Mouse (Mus musculus): ENCODE results near the gene Gk5.
"Not testable (repeated sequence)": the region's sequence is repeated elsewhere in the genome, so short reads cannot be mapped to it uniquely, and the experiment has no call there.

Gene Gk5

DNA sequence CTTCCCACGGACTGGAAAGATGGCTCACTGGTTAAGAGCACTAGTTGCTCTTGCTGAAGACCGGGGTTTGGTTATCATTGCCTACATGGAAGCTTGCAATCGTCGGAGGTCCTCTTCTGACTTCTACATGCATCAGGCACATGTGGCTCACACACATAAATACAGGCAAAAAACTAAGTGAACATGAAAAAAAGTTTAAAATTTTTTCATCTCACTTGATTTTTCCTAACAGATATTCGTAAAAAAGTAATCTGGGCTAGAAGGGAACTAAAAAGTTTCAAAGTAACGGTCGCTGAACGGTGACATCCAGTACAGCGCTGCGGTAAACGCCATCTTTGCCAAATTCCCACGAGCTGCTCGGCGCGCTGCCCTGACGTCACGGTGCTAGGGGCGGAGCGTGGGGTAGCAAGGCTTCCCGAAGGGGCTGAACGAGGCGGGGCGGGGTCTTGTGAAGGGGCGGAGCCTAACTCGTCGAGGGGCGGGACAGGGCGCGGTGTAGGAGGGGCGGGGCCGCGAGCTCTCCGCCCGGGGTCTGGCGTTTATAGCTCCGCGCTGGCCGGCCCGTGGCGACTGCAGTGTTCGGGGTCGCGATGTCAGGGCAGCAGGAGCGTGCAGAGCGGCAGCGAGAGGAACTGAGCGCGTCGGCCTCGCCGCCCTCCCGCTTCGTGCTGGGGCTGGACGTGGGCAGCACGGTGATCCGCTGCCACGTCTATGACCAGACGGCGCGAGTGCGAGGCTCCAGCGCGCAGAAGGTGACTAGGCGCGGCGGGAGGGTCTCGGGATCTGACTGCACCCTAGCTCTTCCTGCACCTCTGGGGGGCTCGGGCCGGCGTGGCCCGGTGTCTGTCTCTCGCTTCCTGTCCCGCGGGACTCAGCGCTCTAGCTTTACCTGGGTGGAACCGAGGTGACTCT is at the start of gene Gk5:
Gene Gk5 (plus strand): TSS at position 502 of the 912 bp plus-strand sequence.
- DNase-seq (ENCODE audit: low read depth, low spot score), result peak; percentile 91

DNA sequence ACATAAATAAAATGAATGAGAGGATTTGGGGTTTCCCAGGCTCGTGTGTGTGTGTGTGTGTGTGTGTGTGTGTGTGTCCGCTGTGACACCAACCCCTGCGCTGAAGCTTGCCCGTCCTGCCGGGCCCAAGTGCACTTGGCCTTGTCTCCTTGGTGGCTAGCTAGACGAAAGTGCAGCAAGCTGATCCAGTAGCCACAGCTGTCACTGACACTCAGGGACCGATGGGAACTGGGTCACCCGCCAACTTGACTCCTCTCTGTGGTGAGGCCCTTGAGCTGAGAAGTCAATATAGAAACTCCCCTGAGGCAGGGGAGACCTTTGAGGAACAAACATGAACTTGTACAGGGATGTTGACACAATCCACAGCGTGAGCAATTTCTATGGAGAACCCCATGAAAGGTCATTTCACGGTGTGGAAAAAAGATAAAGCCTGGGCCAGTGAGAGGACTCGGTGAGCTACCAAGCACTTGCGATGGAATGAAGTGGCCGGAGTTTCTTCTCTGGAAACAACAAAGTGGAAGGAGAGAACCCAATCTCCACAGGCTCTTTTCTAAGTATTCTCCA is 40.3 kb upstream of the Gk5 start:
- DNase-seq (ENCODE audit: low read depth, low spot score), result no peak

DNA sequence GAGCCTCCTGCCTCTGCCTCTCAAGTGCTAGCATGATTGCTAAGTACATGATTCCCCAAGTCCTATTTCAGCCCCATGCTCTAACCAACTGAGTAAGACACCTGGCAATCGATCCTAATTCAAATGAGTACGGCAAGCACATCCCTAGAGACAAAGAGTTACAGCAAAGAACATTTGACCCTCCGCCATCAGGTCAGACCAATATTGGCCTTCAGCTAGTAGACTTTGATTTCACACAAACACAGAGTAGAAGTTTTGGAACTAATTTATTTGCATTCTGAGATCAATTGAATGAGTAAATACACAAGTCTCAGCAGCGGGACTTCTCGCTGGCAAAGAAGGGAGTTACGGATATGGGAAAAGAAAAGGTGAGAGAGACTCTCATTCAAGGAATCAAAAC is 33.9 kb upstream of the Gk5 start:
- no peak for DNase-seq (ENCODE audit: low read depth, low spot score)

DNA sequence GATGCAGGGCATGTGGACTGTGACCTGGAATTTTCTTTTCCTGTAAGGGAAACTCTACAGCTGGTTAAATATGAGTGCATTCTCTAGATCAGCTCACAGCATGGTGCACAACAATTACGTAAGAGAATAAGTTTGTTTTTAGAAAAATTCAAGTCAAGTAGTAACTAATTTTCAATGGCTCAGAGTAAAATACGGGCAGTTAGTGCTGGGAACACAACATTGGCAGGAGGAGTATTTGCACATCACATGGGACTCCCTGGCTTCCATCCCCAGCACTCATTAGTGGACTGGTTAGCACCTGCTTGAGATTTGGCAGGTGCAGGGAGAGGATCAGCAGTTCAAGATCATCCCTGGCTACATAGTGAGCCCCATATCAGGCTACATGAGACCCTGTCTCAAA is 31.5 kb upstream of the Gk5 start:
- DNase-seq (ENCODE audit: low read depth, low spot score), result no peak

DNA sequence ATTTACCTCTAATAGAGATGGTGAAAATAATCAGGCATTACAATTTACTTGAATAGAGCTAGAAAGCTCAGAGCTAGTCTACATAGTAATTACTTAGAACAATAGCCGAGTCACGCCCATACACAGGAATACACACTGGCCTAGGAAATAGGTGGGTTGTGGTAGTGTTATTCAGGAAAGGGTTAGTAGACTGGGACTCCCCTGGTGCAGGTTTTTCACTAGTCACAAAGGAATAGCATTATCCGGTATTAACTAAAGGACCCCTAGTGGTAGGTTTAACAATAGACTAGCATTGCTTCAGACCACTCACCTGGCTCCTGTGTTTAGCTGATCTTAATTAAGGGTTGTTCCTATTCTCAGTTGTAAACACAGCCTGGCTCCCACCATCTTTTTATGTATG is 30.7 kb upstream of the Gk5 start:
- DNase-seq (ENCODE audit: low read depth, low spot score), result not testable (repeated sequence)

DNA sequence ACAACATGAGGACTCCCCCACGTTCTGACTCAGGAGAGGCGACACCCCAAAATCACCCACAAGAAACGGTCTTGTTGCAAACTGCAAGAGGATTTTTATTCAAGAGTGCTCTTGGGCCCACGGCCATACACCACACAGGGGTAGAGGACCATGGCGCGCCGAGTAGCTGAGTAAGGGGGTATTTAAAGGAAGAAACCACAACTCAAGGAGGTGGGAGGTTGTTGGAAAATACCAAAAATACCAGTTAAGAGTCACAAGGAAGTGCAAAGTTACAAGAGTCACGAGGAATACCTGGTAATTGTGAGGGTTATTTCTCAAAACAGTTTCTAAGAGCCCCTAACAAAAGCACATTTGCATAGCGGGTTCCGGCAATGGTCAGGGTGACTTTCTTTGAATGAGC is 26.5 kb upstream of the Gk5 start:
- not testable (repeated sequence) for DNase-seq (ENCODE audit: low read depth, low spot score)

DNA sequence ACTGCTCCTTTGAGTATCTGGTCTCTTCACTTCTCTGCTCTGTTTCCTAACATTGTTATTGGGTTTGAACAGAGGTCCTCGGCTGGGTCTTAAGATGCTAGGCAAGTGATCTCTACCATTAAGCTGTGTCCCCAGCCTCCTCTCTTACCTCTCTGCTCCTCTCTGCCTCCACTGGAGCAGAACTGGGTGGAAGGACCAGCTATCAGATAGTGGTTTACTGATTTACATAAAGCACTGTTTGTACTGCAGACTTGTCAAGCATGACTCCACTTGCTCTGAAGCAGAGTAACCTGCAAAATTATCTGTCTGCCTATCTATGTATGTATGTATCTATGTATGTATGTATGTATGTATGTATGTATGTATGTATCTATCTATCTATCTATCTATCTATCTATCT is 25.9 kb upstream of the Gk5 start:
- no peak for DNase-seq (ENCODE audit: low read depth, low spot score)

DNA sequence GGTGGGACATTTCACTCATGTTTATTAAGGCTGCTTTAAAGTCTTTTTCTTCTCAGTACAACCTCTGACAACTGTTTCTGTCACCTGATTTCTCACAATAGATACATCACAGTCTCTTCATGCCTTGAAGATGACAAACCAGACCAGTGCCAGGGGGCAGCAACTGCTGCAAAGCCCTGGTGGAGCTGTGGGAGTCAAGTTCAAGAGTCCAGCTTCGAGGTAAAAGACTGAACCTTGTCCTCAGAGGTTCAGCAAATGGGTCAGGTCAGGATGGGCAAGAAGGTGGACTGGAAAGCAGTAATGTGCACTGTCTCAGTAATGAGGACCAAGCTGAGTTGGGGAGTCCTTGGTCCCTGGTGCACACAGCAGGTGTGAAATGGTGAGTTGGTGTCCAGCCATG is 24.8 kb upstream of the Gk5 start:
- DNase-seq (ENCODE audit: low read depth, low spot score), result no peak

DNA sequence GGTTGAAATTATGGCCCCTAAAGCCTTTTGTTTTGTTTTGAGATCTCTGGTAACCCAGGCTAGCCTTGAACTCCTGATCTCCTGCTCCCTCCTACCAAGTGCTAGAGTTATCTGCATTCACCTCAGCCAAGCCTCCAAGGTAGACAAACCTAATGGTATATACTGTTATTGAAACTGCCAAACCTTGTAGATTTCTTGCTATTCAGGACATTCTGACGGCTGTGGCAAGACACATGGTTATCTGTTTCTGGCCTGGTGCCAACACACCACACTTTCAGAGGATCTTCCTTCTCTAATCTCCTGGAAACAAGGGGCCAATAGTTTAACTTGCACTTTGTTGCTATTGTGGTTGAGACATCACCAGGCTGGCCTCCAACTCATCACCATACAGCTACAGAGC is 24.0 kb upstream of the Gk5 start:
- no peak for DNase-seq (ENCODE audit: low read depth, low spot score)

DNA sequence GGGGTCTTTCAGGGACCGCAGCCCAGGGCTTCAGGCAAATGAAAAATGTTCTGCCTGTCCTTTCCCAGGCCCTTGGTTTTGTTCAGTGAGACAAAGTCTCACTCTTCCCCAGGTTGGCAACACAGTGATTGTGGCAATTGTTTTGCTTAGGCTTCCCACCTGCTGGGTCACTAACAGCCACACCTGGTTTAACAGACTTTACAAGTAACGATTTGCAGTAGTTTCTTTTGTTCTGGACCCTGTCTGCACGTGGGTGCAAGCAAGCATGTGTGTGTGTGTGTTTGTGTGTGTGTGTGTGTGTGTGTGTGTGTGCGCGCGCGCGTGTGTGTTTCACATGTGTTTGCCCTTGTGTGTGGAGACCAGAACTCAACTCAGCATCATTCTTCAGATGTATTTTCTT is 16.3 kb upstream of the Gk5 start:
- no peak for DNase-seq (ENCODE audit: low read depth, low spot score)

DNA sequence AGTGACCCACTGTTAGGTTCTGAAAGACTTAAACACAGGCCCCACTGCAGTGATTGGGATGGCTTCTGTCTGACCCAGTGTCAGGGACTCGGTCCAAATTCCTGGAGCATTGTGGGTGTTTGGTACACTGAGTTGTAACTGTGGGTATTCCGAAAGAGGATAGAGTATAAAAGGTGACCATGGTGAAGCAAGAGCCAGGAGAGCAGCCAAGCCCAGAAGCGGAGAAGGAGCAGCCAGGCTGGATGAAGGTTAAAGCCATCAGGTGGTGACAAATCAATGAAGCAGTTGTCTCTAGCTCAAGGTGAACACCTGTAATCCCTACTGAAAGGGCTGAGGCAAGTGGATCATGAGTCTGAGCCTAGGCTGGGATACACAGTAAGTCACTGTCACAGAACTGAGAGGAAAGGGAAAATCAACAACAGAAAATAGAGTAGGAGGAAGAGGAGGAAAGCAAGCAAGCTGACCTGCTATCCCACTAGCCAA is 6.2 kb upstream of the Gk5 start:
- DNase-seq (ENCODE audit: low read depth, low spot score), result no peak

DNA sequence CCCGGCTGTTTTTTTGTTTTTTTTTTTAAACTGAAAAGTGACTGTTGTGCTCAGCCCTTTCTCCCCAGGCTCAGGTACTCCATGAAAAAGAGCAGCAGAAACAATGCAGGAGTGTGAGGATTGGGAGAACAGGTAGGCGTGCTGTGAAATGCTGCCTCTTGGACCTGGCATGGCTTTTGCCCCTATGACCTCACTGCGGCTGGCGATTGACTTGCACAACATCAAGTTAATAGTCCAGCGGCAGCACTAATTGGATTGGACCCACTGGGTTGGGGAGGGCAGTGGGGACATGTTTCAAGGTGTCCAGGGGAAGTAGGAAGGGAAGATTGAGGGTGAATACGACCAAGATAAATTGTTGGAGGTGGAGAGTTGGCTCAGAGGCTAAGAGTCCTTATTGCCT is 2.4 kb upstream of the Gk5 start:
- DNase-seq (ENCODE audit: low read depth, low spot score), result no peak

DNA sequence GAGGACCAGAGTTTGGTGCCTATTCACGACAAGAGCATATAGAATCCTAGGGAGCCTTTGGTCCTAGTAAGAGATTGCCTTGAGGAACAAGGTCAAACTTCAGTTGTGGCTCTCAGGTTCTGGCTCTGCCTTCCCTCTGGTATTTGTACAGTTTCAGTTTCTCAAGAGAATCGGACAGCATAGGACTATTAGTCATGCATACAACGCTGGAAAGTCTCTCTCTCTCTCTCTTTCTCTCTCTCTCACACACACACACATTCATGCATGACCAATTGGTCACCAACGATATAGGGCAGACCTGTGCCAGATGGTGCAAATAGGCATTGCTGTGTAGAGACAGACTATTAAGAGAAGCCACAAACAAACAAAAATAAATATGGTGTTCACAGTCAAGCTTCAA is 946 bp upstream of the Gk5 start:
- peak; percentile 46 for DNase-seq (ENCODE audit: low read depth, low spot score)

DNA sequence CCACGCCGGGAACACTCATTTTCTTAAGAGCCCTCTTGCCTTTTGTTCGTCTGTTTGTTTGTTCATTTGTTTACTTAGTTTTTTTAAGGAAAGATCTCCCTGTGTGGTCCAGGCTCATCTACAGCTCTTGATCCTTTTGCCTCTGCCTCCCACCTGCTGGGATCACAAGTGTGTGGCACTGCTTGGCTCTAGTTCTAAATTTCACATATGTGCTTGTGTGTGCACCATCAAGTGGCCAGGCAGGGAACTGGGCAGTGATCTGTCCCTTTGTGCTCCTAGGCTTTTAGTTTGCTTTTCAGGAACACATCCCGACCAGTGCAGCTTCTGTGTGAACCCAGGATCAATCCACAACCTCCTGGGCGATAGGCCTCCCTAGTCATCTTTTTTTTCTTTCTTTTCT is 8.8 kb downstream of the Gk5 start:
- DNase-seq (ENCODE audit: low read depth, low spot score), result no peak

DNA sequence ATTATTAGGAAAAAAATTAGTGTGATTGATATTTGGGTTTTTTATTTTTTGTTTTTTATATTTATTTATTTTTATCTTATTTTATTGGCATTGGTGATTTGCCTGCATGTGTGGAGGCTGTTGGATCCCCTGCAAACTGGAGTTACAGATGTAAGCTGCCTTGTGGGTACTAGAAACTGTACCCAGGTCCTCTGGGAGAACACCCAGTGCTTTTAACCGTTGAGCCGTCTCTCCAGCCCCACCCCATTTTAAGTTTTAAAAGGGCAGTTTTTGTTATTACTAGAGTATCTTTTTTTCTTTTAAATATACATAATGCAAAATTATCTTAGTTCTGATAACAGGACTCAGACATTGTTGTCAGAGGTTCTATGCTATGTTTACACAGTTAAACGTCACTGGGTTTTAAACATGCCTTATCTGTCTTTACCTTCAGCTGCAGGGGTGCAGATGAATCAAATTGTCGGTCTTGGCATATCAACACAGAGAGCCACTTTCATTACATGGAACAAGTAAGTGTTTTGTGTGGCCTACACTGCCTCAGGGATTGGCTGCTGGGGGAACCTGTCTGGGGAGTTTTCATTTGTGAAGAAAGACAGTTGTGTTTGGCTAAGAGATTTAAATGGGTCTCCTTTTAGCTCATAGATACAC is 13.9 kb downstream of the Gk5 start:
- DNase-seq (ENCODE audit: low read depth, low spot score), result no peak

DNA sequence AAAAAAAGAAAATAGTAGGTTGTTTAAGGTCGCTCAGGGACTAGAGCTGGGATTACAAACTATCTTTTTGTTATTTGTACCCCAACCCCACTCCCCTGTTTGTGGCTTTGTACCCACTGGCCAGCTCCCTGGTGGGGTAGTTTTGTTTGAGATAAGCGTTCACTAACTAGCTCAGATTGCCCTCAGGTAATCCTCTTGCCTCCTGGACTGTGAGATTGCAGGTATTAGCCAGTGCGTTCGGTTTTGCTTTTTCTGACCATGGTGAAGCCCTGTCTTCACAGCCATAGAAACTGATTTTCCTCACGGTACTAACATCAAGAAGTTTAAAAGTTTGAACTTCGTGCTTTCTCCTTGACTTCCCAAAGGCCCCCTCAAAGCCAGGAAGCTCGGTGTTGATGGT is 15.3 kb downstream of the Gk5 start:
- no peak for DNase-seq (ENCODE audit: low read depth, low spot score)

DNA sequence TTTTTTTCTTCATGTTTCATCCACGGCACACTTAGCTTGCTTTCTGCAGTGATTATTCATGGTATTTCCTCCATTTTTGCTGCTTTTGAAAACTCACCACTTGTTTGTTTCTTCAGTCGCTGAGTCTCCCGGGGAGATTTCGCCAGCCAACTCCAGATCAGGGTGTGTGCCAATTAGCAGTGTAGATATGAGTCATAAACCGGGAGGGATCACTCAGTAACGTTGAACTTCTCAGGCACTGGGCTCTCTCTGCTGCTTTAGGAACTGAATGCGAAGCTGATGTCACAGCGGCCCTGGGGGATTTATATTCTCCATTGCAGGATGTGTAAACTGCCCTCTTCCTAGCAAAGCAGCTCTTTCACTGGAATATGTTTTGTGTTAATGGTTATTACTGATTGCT is 15.8 kb downstream of the Gk5 start:
- peak; percentile 85 for DNase-seq (ENCODE audit: low read depth, low spot score)

DNA sequence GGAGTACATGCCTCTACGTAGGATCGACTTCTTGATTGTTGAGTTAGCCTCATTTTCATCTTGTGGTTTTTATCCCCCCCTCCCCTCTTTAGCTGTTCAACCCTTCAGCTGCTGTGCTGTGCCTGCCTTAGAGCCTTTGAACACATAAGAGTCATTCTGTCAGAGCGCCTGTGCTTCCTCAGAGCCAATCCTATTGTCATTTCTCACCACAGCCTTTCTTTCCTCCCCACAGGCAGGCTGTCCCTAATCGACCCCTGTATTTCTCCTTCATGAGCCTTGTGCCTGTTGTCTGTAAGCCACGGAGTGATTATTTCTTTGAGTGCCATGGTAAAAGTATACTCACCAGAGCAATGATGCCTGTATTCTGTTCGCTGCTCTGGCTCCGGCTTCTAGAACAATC is 16.3 kb downstream of the Gk5 start:
- DNase-seq (ENCODE audit: low read depth, low spot score), result no peak

DNA sequence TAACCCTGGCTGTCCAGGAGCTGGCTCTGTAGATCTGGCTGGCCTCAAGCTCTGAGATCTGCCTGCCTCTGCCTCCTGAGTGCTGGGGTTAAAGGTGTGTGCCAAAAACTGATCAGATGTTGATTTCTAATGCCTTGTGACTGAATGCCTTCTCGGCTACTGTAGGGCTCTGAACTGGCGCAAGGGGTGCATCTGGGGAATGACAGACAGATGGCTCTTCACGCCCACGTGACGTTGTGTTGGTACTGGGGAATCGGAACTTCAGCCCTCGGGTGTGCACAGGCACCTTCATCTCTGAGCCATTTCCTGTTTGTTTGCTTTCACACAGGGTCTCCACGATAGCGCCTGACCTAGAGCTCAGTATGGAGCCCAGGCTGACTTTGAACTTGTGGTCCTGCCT is 19.8 kb downstream of the Gk5 start:
- DNase-seq (ENCODE audit: low read depth, low spot score), result no peak

DNA sequence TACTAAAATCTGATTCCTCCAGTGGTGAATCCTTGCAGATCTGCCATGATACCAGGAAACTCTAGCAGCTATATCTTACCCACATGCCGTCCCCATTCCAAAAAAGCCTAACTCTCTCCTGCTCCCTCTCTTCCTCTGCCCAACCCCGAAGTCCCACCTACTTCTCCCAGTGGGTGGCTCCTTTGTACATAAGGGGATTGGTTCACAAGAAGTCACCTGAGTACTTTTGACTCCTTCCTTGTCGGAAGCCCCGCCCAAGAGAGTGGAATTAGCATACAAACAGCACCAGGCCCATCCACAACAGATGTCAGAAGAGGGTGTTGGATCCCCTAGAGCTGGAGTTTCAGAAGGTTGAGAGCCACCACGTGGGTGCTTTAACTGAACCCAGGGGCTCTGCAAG is 20.7 kb downstream of the Gk5 start:
- no peak for DNase-seq (ENCODE audit: low read depth, low spot score)

DNA sequence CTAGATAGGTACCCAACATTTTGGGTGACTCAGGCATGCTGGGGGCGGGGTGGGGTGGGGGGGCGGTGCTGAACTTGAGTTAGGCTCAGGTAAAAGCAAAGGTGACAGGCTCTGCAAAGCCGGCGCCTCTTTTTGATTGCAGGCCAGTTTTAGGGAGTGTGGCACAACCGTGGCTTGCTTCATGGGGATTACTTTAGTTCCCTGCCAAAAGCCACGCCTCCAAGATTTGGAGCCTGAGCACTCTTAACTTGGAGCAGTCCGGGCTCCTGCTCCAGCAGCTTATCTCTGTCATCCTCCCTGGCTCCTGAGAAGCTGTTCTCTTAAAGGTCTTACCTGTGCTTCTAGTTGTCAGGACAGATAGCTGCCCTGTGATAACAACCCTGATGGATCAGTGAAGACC is 21.8 kb downstream of the Gk5 start:
- no peak for DNase-seq (ENCODE audit: low read depth, low spot score)

DNA sequence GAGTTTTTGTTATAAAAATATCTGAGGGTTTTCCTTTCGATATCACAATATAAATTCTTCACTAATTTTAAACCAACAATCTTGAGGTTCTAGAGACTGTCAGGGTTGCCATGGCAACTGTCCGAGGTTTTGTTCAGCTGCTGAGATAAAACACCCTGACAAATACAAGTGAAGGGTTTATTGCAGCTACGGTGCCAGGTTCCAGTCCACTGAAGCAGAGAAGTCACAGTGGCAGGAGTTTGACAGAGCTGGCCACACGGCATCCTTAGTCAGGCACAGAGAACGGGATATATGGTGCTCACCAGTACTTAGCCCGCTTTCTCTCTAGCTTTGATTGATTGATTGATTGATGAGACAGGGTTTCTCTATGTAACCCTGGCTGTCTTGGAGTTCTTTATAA is 23.3 kb downstream of the Gk5 start:
- no peak for DNase-seq (ENCODE audit: low read depth, low spot score)

DNA sequence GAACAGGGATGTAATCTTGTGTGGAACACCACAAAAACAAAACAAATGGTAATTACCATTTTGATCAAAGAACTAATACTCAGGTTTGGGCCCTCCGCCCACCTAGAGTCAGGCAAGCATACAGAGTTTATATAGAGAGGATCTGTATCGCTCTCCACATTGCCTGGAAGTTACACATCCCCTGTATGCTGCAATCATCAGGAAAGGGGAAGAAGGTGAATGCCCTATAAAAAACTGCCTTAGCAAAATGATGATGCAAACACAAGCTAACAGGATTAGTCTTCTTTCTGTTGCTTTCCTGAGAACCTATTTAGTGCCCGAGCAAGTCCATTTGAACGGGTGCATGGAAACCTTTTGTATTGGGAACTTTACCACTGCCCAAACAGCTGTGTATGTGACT is 24.5 kb downstream of the Gk5 start:
- no peak for DNase-seq (ENCODE audit: low read depth, low spot score)

Measured in 3T3-L1 (cell line).